Mouse (Mus musculus) lung, postnatal 14 days (tissue): Measurements from ENCODE around the gene Nox1.
"Not testable (repeated sequence)": the region's sequence is repeated elsewhere in the genome, so short reads cannot be mapped to it uniquely, and the experiment has no call there.

Source experiments
- DNase-seq: peaks from one replicate; pipeline ENCODE4 v3.0.0; 2021

Gene Nox1

GRCm38 (mm10) chrX:134221856-134222255 lies at the start of gene Nox1:
Gene Nox1 (minus strand): TSS chrX:134221956.
- DNase-seq: no peak

GRCm38 (mm10) chrX:134262129-134262528 lies 40.4 kb upstream of the Nox1 start:
- no peak for DNase-seq

GRCm38 (mm10) chrX:134261191-134261590 lies 39.4 kb upstream of the Nox1 start:
- no peak for DNase-seq

GRCm38 (mm10) chrX:134248202-134248601 lies 26.4 kb upstream of the Nox1 start:
- DNase-seq: no peak

DNA sequence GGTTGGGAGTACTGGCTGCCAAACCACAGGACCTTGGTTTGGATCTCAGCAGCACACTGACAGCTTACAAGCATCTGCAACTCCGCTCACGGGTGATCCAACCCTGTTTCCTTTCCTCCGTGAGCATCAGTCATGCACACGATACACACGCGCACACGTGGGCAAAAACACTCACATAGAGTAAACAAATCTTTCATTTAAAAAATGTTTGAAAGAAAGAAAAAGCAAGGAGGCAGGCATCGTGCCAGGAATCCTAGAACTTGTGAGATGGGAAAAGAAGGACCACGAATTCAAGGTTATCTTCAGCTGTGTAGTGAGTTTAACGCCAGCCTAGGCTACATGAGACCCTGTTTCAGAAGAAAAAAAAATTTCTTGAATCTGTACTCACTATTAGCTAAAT lies 24.2 kb upstream of the Nox1 start:
- no peak for DNase-seq

- no peak for DNase-seq
These were observed 16.5 kb upstream of the Nox1 start for GRCm38 (mm10) chrX:134238266-134238665.

GRCm38 (mm10) chrX:134233048-134233447 lies 11.3 kb upstream of the Nox1 start:
- no peak for DNase-seq

DNA sequence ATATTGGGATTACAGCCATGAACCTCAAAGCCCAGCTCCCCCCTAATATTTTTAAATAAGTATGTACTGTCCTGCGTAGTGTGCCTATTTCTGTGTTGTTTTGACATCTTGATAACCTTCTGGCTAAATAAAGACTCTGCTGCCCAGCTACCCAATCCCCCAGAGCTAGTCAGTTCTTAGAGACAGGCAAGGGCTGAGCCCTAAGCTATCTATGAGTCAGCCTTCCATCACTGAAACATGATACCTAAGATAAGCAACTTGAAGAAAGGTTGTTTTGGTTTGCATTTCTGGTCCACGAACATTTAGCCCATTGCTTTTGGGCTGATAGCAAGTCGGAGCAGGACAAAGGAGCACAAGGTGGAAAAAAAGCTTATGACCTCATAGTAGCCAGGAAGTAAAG lies 1.1 kb downstream of the Nox1 start:
- DNase-seq: no peak

- no peak for DNase-seq
These were observed 3.6 kb downstream of the Nox1 start for GRCm38 (mm10) chrX:134218161-134218560.

- DNase-seq: no peak
These were observed 10.6 kb downstream of the Nox1 start for GRCm38 (mm10) chrX:134211151-134211642.

DNA sequence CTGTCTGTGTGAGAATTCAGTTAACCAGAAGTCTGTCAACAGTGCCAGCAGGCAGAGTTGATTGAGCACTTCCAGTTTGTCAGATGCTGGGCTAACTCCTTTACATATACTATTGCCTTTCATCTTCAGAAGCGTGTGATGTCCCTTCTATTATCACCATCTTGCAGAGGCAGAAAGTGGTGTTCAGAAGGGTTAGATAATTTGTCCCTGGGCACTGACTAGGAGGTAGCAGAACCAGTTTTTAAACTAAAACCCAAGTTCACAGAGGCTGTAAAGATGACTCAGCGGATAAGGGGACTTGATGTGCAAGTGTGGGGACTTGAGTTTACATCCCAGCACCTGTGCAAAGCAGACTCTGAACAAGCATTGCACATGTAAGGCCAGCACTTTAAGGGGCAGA lies 13.3 kb downstream of the Nox1 start:
- DNase-seq: no peak

- DNase-seq: not testable (repeated sequence)
These were observed 34.6 kb downstream of the Nox1 start, which contains the start of gene Arl13a for GRCm38 (mm10) chrX:134187201-134187600. Gene Arl13a (plus strand): TSS chrX:134187501.

DNA sequence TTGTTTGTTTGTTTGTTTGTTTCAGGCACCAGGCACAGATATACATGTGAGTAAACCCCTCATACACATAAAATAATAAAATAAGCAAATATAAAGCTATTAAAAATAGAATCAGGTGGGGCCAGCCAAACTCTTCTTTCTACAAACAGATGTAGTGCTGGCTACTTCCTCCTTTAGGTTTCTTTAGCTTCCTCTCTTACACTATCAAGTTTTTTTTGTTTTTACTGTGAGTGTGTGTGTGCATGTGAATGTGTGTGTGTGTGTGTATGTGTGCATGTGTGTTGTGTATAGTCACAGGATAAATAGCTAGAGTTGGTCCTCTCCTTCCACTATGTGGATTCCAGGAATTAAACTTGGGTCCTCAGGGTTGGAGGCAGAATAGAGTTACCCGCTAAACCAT lies 47.1 kb downstream of the Nox1 start:
- no peak for DNase-seq

DNA sequence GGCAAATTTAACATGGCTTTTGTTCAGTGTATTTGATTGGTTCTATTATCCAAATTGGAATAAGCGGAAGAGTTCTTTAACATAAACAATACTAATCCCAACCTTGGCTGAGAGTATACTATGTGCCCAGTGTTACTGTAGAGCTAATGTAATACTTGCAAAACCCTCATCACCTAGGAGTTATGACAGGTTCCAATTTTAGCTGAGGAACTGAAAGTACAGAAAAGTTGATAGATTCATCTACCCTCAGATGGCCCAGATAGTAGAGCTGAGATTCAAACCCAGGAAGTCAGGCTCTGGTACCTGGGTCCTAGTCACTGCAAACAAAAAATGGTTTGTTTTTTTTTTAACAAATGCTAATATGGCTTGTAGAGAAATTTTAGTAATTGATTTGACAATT lies 51.2 kb downstream of the Nox1 start:
- DNase-seq: no peak

GRCm38 (mm10) chrX:134163484-134163883 lies 58.3 kb downstream of the Nox1 start:
- DNase-seq: peak; percentile 1

GRCm38 (mm10) chrX:134162826-134163225 lies 58.9 kb downstream of the Nox1 start:
- peak; percentile 2 for DNase-seq

- peak; percentile 8 for DNase-seq
These were observed 59.6 kb downstream of the Nox1 start, which contains the start of gene Xkrx for GRCm38 (mm10) chrX:134162043-134162720. Gene Xkrx (minus strand): TSS chrX:134162076.

GRCm38 (mm10) chrX:134160442-134160841 lies 61.3 kb downstream of the Nox1 start:
- DNase-seq: no peak

DNA sequence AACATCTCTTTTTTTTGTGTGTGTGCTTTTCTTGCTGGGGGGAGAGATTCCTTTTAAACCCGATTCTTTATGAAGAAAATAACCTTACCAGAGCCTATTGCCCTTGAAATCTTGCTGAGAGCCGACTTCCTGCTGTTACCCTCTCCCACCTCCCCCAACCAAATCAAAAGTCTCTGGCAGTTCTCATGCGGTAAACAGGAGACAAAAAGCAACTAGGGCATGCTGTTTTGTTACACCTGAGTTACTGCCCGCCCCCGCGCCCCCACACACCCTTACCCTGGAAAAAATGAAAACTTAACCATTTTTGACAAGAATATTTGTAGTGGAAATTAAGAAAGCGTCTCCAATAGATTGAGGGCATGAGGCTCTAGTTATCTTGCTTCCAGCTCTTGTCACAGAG lies 63.6 kb downstream of the Nox1 start:
- DNase-seq: no peak

DNA sequence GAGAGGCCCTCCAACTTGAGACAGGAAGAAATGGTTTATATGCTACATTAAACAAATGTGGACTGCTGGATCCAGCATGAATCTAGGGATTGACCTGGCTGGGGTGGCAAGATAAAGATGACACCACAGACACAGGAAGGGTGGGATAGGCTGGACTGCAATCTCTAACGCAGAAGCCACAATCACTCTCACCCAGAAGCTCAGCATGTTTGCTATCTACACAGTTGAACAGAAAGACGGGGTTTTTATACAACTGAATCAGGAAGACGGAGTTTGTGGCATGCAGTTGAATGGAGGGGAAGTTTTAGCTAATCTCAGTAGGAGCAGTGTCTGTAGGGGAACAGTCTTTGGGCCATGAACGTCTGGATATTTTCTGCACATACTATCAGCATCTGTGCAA lies 79.8 kb downstream of the Nox1 start:
- no peak for DNase-seq

- DNase-seq: no peak
These were observed 80.2 kb downstream of the Nox1 start for GRCm38 (mm10) chrX:134141551-134141950.

GRCm38 (mm10) chrX:134140024-134140423 lies 81.7 kb downstream of the Nox1 start:
- no peak for DNase-seq

GRCm38 (mm10) chrX:134133821-134134220 lies 87.9 kb downstream of the Nox1 start:
- no peak for DNase-seq

DNA sequence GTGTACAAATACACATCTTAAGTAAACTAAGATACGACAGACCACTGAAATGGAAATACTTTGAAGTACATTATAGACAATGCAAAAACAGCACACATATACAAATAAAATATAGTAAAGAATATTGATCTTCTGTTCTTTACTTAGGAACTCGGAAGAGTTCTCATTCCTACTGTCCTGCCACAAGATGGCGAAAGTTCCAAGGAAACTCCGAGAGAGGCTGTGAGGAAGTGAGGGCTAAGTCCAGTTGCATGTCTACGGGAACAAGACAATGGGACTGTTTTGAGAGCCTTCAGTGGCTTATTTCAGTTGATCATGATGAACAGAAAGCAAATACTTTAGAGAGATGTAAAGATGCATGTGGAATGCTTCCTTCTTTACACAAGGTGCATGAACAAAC lies 89.5 kb downstream of the Nox1 start:
- DNase-seq: peak; percentile 29

DNA sequence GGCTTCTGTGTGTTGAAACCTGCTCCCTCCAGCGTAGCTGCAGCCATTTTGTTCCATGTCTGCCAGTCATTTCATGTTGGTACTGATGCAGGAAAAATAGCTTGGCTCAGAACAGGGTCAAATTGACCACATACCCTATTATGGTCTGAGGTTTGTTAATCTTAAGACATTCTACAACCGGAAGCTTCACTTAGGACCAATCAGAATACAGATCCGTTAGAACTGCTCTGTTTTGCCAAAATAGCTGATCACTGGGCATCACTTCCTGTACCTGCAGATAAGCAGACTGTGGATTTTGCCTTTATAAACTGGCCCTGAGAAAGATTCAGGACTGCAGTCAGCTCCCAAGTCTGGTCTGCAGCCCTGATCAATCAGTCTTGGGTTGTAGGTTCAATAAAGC lies 93.2 kb downstream of the Nox1 start:
- DNase-seq: no peak
